Mouse (Mus musculus): ENCODE data around the gene Hspb7.

DNA sequence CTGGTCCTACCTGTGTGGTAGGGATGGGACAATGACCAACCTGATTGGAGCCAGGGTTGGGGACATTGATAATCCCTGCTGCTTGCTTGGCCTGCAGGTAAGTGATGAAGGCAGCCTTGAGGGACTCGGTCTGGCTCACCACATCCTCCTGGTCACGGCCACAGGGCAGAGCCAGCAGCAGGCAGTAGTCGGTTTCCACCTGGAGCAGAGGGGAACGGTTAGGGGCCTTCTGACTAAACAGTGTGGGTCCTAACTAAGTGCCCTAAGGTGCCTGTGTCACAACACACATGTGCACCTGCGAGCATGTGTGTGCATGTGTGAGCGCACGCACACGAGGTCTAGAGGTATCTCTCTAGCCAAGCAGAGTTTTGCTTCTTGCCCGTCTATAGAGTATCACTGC is 48.8 kb downstream of the Hspb7 start:
- TF ChIP-seq POLR2A (IDR thresholded peaks at IDR 0.05; ENCODE audit: insufficient read depth, low read depth, low read length) = no peak
- TF ChIP-seq EP300 (IDR thresholded peaks at IDR 0.05; ENCODE audit: insufficient read depth, low read depth, low read length) = no peak

Measured in heart, adult 2 months (tissue).